Mouse (Mus musculus): ENCODE measurements around the gene Fap.

- TF ChIP-seq CTCF (IDR thresholded peaks at IDR 0.05; ENCODE audit: borderline replicate concordance, insufficient read depth, low read length) (no peak), POLR2A (IDR thresholded peaks at IDR 0.05; ENCODE audit: low read depth, low read length) (no peak)
These were observed 113.6 kb downstream of the Fap start for GRCm38 (mm10) chr2:62460231-62460710.
